Mouse (Mus musculus) olfactory bulb, adult 2 months (tissue): ENCODE data around the gene Kpna3. TPM values are rescaled to one million over a fixed set of nuclear protein-coding genes. Genes with fewer than 3 reads are reported as not detected.

Source experiments
- H3K27ac ChIP-seq: fragments of 200-500 bp; 2 replicates; pipeline ENCODE4 v1.5.1; 2012; ENCODE audit warnings: low read depth, low read length; ENCODE audit not compliant: insufficient read depth
- H3K4me1 ChIP-seq: fragments of 200-500 bp; 2 replicates; pipeline ENCODE4 v1.6.1; 2012; ENCODE audit warnings: low read length; ENCODE audit not compliant: control insufficient read depth, insufficient read depth
- H3K4me3 ChIP-seq: fragments of 200-500 bp; 2 replicates; pipeline ENCODE4 v1.5.1; 2012; ENCODE audit warnings: mild to moderate bottlenecking, low read depth, low read length, moderate library complexity; ENCODE audit not compliant: insufficient read depth
- CTCF ChIP-seq: fragments of 200-500 bp; IDR thresholded peaks from 2 replicates; pipeline ENCODE4 v1.5.1; 2012; ENCODE audit warnings: low read depth, mild to moderate bottlenecking, low read length, moderate library complexity; ENCODE audit not compliant: insufficient read depth
- POLR2A ChIP-seq: fragments of 200-500 bp; IDR thresholded peaks from 2 replicates; pipeline ENCODE4 v1.6.1; 2012; ENCODE audit warnings: mild to moderate bottlenecking, low read depth, low read length, moderate library complexity; ENCODE audit not compliant: insufficient read depth
- WGBS: fragments of 180-500 bp; shearing (Covaris S2); methylation state at CpG from one replicate; pipeline ENCODE4 v1.1.7; 2018; 5-methylcytosine and 5-hydroxymethylcytosine counted together
- polyA plus RNA-seq: library from polyadenylated mRNA; stranded (reverse); fragments of >200 nt; gene quantifications from 2 replicates; pipeline ENCODE4 v1.2.4, GENCODE M21; 2012; ENCODE audit warnings: low replicate concordance; ENCODE audit not compliant: missing spikeins, insufficient read depth, insufficient read length

The Kpna3 gene
- polyA plus RNA-seq, 1 experiment: not detected

GRCm38 (mm10) chr14:61362268-61362667, 77.4 kb downstream of the Kpna3 start:
- H3K27ac ChIP-seq: no peak overlapping the region
- H3K4me3 ChIP-seq: no peak overlapping the region
- WGBS: 95% methylated on average over 2 of the region's 2 CpGs
- H3K4me1 ChIP-seq: no peaks in the 10 kb centered on the region
- no peak for TF ChIP-seq POLR2A
- no peak for TF ChIP-seq CTCF

GRCm38 (mm10) chr14:61360981-61361511, 78.6 kb downstream of the Kpna3 start:
- Histone ChIP-seq H3K4me3 (no peak overlapping the region), H3K27ac (no peak overlapping the region)

GRCm38 (mm10) chr14:61360131-61360980, 79.3 kb downstream of the Kpna3 start, which contains the start of gene Ebpl:
TSS of gene Ebpl (minus strand) at chr14:61360439.
- Histone ChIP-seq H3K4me1 (no peaks in the 10 kb centered on the region), H3K4me3 (peak within 1 kb of the TSS; percentile 64), H3K27ac (peak within 1 kb of the TSS; percentile 13)
- TF ChIP-seq CTCF: no peak
- TF ChIP-seq POLR2A: peak; percentile 45; the same call in 1 of the 2 replicates
- WGBS: under 1% methylated on average over 40 of the region's 40 CpGs

More at GRCm38 (mm10) chr14:61360981-61361511, 78.6 kb downstream of the Kpna3 start:
- 39% methylated on average over 3 of the region's 3 CpGs for WGBS
- H3K4me1 ChIP-seq: no peaks in the 10 kb centered on the region
- TF ChIP-seq POLR2A (no peak), CTCF (no peak)

GRCm38 (mm10) chr14:61354251-61355235, 85.1 kb downstream of the Kpna3 start:
- Histone ChIP-seq H3K4me3 (no peak overlapping the region), H3K4me1 (no peaks in the 10 kb centered on the region), H3K27ac (no peak overlapping the region)
- WGBS: 82% methylated on average over 10 of the region's 10 CpGs
- TF ChIP-seq POLR2A (no peak), CTCF (no peak)

GRCm38 (mm10) chr14:61350808-61351207, 88.9 kb downstream of the Kpna3 start:
- TF ChIP-seq CTCF: no peak
- TF ChIP-seq POLR2A: no peak
- no peak overlapping the region for H3K4me3 ChIP-seq
- no peak overlapping the region for H3K27ac ChIP-seq
- no peaks in the 10 kb centered on the region for H3K4me1 ChIP-seq
- WGBS: 89% methylated on average over 6 of the region's 6 CpGs

GRCm38 (mm10) chr14:61349876-61350275, 89.8 kb downstream of the Kpna3 start:
- Histone ChIP-seq H3K4me1 (no peaks in the 10 kb centered on the region), H3K27ac (no peak overlapping the region), H3K4me3 (no peak overlapping the region)
- WGBS: 83% methylated on average over 4 of the region's 4 CpGs
- TF ChIP-seq POLR2A (no peak), CTCF (no peak)

GRCm38 (mm10) chr14:61346827-61347698, 92.6 kb downstream of the Kpna3 start:
- TF ChIP-seq POLR2A (no peak), CTCF (0 out of 2 replicates have a peak, but pooled peaks have one; percentile 42)
- H3K27ac ChIP-seq: no peak overlapping the region
- H3K4me3 ChIP-seq: no peak overlapping the region
- WGBS: 32% methylated on average over 10 of the region's 10 CpGs
- H3K4me1 ChIP-seq: no peaks in the 10 kb centered on the region

- Histone ChIP-seq H3K27ac (no peak overlapping the region), H3K4me3 (no peak overlapping the region), H3K4me1 (no peaks in the 10 kb centered on the region)
- WGBS: 87% methylated on average over 5 of the region's 5 CpGs
- TF ChIP-seq POLR2A: no peak
- TF ChIP-seq CTCF: no peak
Measured at GRCm38 (mm10) chr14:61344590-61344989, 95.1 kb downstream of the Kpna3 start.
